Comparison of ENCODE assay signal across 20 mouse cellular contexts in the genomic region with DNA sequence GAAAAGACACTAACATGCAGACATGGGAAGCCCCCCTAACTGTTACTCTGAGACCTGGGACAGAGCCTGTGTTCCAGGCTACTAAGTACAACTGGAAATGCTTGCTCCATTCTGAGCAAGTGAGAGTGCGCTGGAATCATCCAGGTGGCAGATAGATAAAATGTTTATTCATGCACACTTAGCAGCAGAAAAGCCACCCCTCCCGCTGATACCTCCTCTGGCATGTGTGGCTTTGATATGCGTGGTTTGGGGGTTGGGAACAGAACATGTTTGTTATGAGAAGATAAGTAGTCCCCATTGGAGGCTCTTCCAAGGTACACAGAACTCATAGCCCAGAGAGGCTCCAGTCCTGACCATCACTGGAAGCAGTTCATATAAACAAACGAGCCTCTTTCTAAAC. TPM values are rescaled to one million over a fixed set of nuclear protein-coding genes. Genes with fewer than 3 reads are reported as not detected.
DNase-seq lines count a peak whose midpoint lies in the region; ATAC-seq and TF ChIP-seq lines count a peak whose summit lies in the region.
"Had no signal": no experiment of that assay in that cellular context is flagged by ENCODE, and none has a peak within 500 bp of the region (broad histone marks: within the 10 kb centered on the region; RNA-seq: fewer than 3 reads in every experiment).

No protein-coding gene starts in this region.

- H3K36me3 ChIP-seq in intestine, embryonic 15.5 days = no peaks in the 10 kb centered on the region
- no peaks in the 10 kb centered on the region for H3K36me3 ChIP-seq in intestine, postnatal 0 days (ENCODE audit: control insufficient read depth, insufficient read depth)
- no peaks in the 10 kb centered on the region for H3K36me3 ChIP-seq in liver, embryonic 13.5 days
- H3K36me3 ChIP-seq in forebrain, embryonic 11.5 days (ENCODE audit: control insufficient read depth, insufficient read depth, low read length) = no peaks in the 10 kb centered on the region
- H3K36me3 ChIP-seq: embryonic facial prominence, embryonic 13.5 days; heart, embryonic 13.5 days; hindbrain, embryonic 12.5 days; limb, embryonic 13.5 days; neural tube, embryonic 12.5 days had no signal

- no peak overlapping the region for H3K27ac ChIP-seq in intestine, embryonic 15.5 days
- no peak overlapping the region for H3K27ac ChIP-seq in intestine, postnatal 0 days (ENCODE audit: low read depth, low read length)
- H3K27ac ChIP-seq in liver, embryonic 13.5 days = peak overlapping the region; percentile 99
- no peak overlapping the region for H3K27ac ChIP-seq in forebrain, embryonic 11.5 days (ENCODE audit: low read depth, low read length)
- H3K27ac ChIP-seq: embryonic facial prominence, embryonic 13.5 days; heart, embryonic 13.5 days; hindbrain, embryonic 12.5 days; left cerebral cortex, adult 2 months; limb, embryonic 13.5 days; macrophage; neural tube, embryonic 12.5 days had no signal

- ATAC-seq in intestine, embryonic 15.5 days = peak; percentile 82; the same call in 1 of the 2 replicates
- no peak for ATAC-seq in intestine, postnatal 0 days
- peak; percentile 95 for ATAC-seq in liver, embryonic 13.5 days (ENCODE audit: low read depth)
- ATAC-seq in forebrain, embryonic 11.5 days (replicated peaks; ENCODE audit: low FRiP score) = no peak
- ATAC-seq: forebrain, embryonic 16.5 days had no signal

- DNase-seq in c-Kit-positive CD71-positive TER-119-positive erythroid progenitor cells, embryonic 14.5 days (ENCODE audit: low spot score) = peak; percentile 94
- peak; percentile 88 for DNase-seq in liver, embryonic 13.5 days
- peak; percentile 76 to 78 for DNase-seq in spleen, postnatal 4 days (ENCODE audit: low spot score in 2 of 2)
- DNase-seq in adrenal gland, postnatal 14 days = no peak
- no peak for DNase-seq in forebrain, embryonic 11.5 days (ENCODE audit: low spot score)
- no peak for DNase-seq in retina, postnatal 1 day
- DNase-seq: adrenal gland, postnatal 10 days; cerebellum, adult 11 months; gastrocnemius, postnatal 10 days; kidney, adult 18-20 months had no signal

- no peak overlapping the region for H3K4me3 ChIP-seq in intestine, embryonic 15.5 days (replicated peaks)
- H3K4me3 ChIP-seq in intestine, postnatal 0 days (ENCODE audit: low read depth, low read length) = no peak overlapping the region
- peak overlapping the region; percentile 34 for H3K4me3 ChIP-seq in liver, embryonic 13.5 days (replicated peaks)
- no peak overlapping the region for H3K4me3 ChIP-seq in forebrain, embryonic 11.5 days (ENCODE audit: low read depth, low read length)
- H3K4me3 ChIP-seq: embryonic facial prominence, embryonic 13.5 days; heart, embryonic 13.5 days; hindbrain, embryonic 12.5 days; left cerebral cortex, adult 2 months; limb, embryonic 13.5 days; neural tube, embryonic 12.5 days had no signal

- WGBS in intestine, embryonic 15.5 days = 43% methylated on average over 4 of the region's 4 CpGs
- 39% methylated on average over 4 of the region's 4 CpGs for WGBS in intestine, postnatal 0 days
- 11% methylated on average over 4 of the region's 4 CpGs for WGBS in liver, embryonic 13.5 days (ENCODE audit: insufficient replicate concordance)
- WGBS in forebrain, embryonic 11.5 days = 72% methylated on average over 4 of the region's 4 CpGs

- no peak for TF ChIP-seq CTCF in intestine, postnatal 0 days (IDR thresholded peaks at IDR 0.05; ENCODE audit: low read depth)

- no peaks in the 10 kb centered on the region for H3K9me3 ChIP-seq in intestine, embryonic 15.5 days
- H3K9me3 ChIP-seq in intestine, postnatal 0 days (ENCODE audit: control insufficient read depth) = no peaks in the 10 kb centered on the region
- H3K9me3 ChIP-seq in liver, embryonic 13.5 days (replicated peaks) = peaks cover 6% of the 10 kb centered on the region; the same call in 1 of the 2 replicates
- peaks cover 4% of the 10 kb centered on the region; the same call in 1 of the 2 replicates for H3K9me3 ChIP-seq in forebrain, embryonic 11.5 days (ENCODE audit: control insufficient read depth, low read length)

- H3K9ac ChIP-seq in intestine, embryonic 15.5 days = no peak overlapping the region
- no peak overlapping the region for H3K9ac ChIP-seq in intestine, postnatal 0 days (ENCODE audit: low read depth, low read length)
- peak overlapping the region; percentile 73 for H3K9ac ChIP-seq in liver, embryonic 13.5 days
- H3K9ac ChIP-seq in forebrain, embryonic 11.5 days (ENCODE audit: low read length) = no peak overlapping the region
- H3K9ac ChIP-seq: embryonic facial prominence, embryonic 13.5 days; heart, embryonic 13.5 days; hindbrain, embryonic 12.5 days; limb, embryonic 13.5 days; neural tube, embryonic 12.5 days had no signal

- no peak overlapping the region for H3K4me2 ChIP-seq in intestine, embryonic 15.5 days (replicated peaks)
- no peak overlapping the region for H3K4me2 ChIP-seq in intestine, postnatal 0 days (replicated peaks; ENCODE audit: low read depth)
- H3K4me2 ChIP-seq in liver, embryonic 13.5 days = peak overlapping the region; percentile 69
- H3K4me2 ChIP-seq in forebrain, embryonic 11.5 days (ENCODE audit: low read depth, low read length, severe bottlenecking) = no peak overlapping the region
- H3K4me2 ChIP-seq: embryonic facial prominence, embryonic 13.5 days; heart, embryonic 13.5 days; hindbrain, embryonic 12.5 days; limb, embryonic 13.5 days; neural tube, embryonic 12.5 days had no signal

- no peaks in the 10 kb centered on the region for H3K27me3 ChIP-seq in intestine, embryonic 15.5 days (replicated peaks)
- no peaks in the 10 kb centered on the region for H3K27me3 ChIP-seq in intestine, postnatal 0 days (replicated peaks; ENCODE audit: control insufficient read depth, insufficient read depth, low read length)
- 0 out of 2 replicates have a peak, but pooled peaks cover 11% of the 10 kb centered on the region for H3K27me3 ChIP-seq in liver, embryonic 13.5 days
- no peaks in the 10 kb centered on the region for H3K27me3 ChIP-seq in forebrain, embryonic 11.5 days (ENCODE audit: control insufficient read depth, insufficient read depth, low read length)
- H3K27me3 ChIP-seq: embryonic facial prominence, embryonic 13.5 days; heart, embryonic 13.5 days; hindbrain, embryonic 12.5 days; limb, embryonic 13.5 days; neural tube, embryonic 12.5 days had no signal

- no peaks in the 10 kb centered on the region for H3K4me1 ChIP-seq in intestine, embryonic 15.5 days (replicated peaks)
- no peaks in the 10 kb centered on the region for H3K4me1 ChIP-seq in intestine, postnatal 0 days (replicated peaks; ENCODE audit: control insufficient read depth, insufficient read depth, low read length)
- H3K4me1 ChIP-seq in liver, embryonic 13.5 days (replicated peaks) = peaks cover 70% of the 10 kb centered on the region
- H3K4me1 ChIP-seq in forebrain, embryonic 11.5 days (replicated peaks; ENCODE audit: control insufficient read depth, insufficient read depth, low read length) = no peaks in the 10 kb centered on the region
- H3K4me1 ChIP-seq: embryonic facial prominence, embryonic 13.5 days; limb, embryonic 13.5 days; neural tube, embryonic 12.5 days had no signal

RNA-seq across cellular contexts. Expression of a gene that starts 19.9 kb away (rescaled TPM):
- polyA plus RNA-seq in intestine, embryonic 15.5 days (2015; fragmentation: Nextera tagmentation; extraction: Ambion mirVana) = 574 and 692 TPM in 2 replicates
- polyA plus RNA-seq in intestine, postnatal 0 days (2015; fragmentation: Nextera tagmentation; extraction: Ambion mirVana) = 632 and 663 TPM in 2 replicates
- 677 and 738 TPM in 2 replicates for polyA plus RNA-seq in liver, embryonic 13.5 days (2015; fragmentation: Nextera tagmentation; extraction: Ambion mirVana)
- total RNA-seq in adrenal gland, postnatal 14 days (2021) = 334 and 370 TPM in 2 replicates
- 673 and 736 TPM in 2 replicates for polyA plus RNA-seq in forebrain, embryonic 11.5 days (2014; fragmentation: Nextera tagmentation; extraction: Ambion mirVana)

RNA-seq across cellular contexts. Expression of a gene that starts 32.3 kb away (rescaled TPM):
- polyA plus RNA-seq in intestine, embryonic 15.5 days (2015; fragmentation: Nextera tagmentation; extraction: Ambion mirVana) = 17.7 and 19.9 TPM in 2 replicates
- polyA plus RNA-seq in intestine, postnatal 0 days (2015; fragmentation: Nextera tagmentation; extraction: Ambion mirVana) = 7.3 and 8.6 TPM in 2 replicates
- 0.76 and 1.0 TPM in 2 replicates for polyA plus RNA-seq in liver, embryonic 13.5 days (2015; fragmentation: Nextera tagmentation; extraction: Ambion mirVana)
- 0.60 TPM in 1 of 2 replicates, not detected in the other for total RNA-seq in adrenal gland, postnatal 14 days (2021)
- polyA plus RNA-seq in forebrain, embryonic 11.5 days (2014; fragmentation: Nextera tagmentation; extraction: Ambion mirVana) = 4.7 and 5.0 TPM in 2 replicates
- polyA plus RNA-seq: macrophage had no signal

RNA-seq across cellular contexts. Expression of a gene that starts 56.4 kb away (rescaled TPM):
- 22.4 and 30.5 TPM in 2 replicates for polyA plus RNA-seq in intestine, embryonic 15.5 days (2015; fragmentation: Nextera tagmentation; extraction: Ambion mirVana)
- 24.7 and 25.5 TPM in 2 replicates for polyA plus RNA-seq in intestine, postnatal 0 days (2015; fragmentation: Nextera tagmentation; extraction: Ambion mirVana)
- polyA plus RNA-seq in liver, embryonic 13.5 days (2015; fragmentation: Nextera tagmentation; extraction: Ambion mirVana) = 13.9 and 14.6 TPM in 2 replicates
- 98.3 and 98.5 TPM in 2 replicates for total RNA-seq in adrenal gland, postnatal 14 days (2021)
- 69.1 and 81.1 TPM in 2 replicates for polyA plus RNA-seq in forebrain, embryonic 11.5 days (2014; fragmentation: Nextera tagmentation; extraction: Ambion mirVana)

Comparison
In these comparisons a context has a peak if more than half of its experiments do, and no peak if none do; other contexts are left out.
1. ATAC-seq: peak in intestine, embryonic 15.5 days (single experiment) and liver, embryonic 13.5 days (single experiment); none in intestine, postnatal 0 days (single experiment) and forebrain, embryonic 11.5 days (single experiment).
2. DNase-seq: peak in c-Kit-positive CD71-positive TER-119-positive erythroid progenitor cells, embryonic 14.5 days (single experiment), liver, embryonic 13.5 days (single experiment) and spleen, postnatal 4 days (2 of 2); none in adrenal gland, postnatal 14 days (single experiment), forebrain, embryonic 11.5 days (single experiment) and retina, postnatal 1 day (single experiment).